Mouse (Mus musculus): ENCODE measurements around the gene Ppfibp1. TPM values are rescaled to one million over a fixed set of nuclear protein-coding genes. Genes with fewer than 3 reads are reported as not detected.

The Ppfibp1 gene
- total and polyA plus RNA-seq, 2 experiments from 2014 or later, result 39.5 to 43.0 TPM

GRCm38 (mm10) chr6:146966446-146967019, 78.2 kb downstream of the Ppfibp1 start:
- peak; percentile 17; the same call in 1 of the 2 replicates for ATAC-seq (ENCODE audit: insufficient read depth, low read depth)
- WGBS, result 57% methylated on average over 12 of the region's 12 CpGs

GRCm38 (mm10) chr6:146967836-146968235, 79.5 kb downstream of the Ppfibp1 start:
- WGBS, result 86% methylated on average over 6 of the region's 6 CpGs
- ATAC-seq (ENCODE audit: insufficient read depth, low read depth) (no peak), DNase-seq (ENCODE audit: low spot score) (no peak)
- Histone ChIP-seq H3K4me2 (ENCODE audit: low read depth, low read length) (no peak overlapping the region), H3K4me1 (ENCODE audit: control insufficient read depth, insufficient read depth) (no peaks in the 10 kb centered on the region), H3K9me3 (replicated peaks; ENCODE audit: control insufficient read depth, low read length) (no peaks in the 10 kb centered on the region), H3K27me3 (ENCODE audit: control insufficient read depth, insufficient read depth, low read length) (no peaks in the 10 kb centered on the region), H3K9ac (replicated peaks; ENCODE audit: low read depth, low read length) (no peak overlapping the region), H3K4me3 (ENCODE audit: low read depth, low read length) (no peak overlapping the region), H3K36me3 (replicated peaks; ENCODE audit: control insufficient read depth, insufficient read depth, low read length) (no peaks in the 10 kb centered on the region), H3K27ac (ENCODE audit: low read depth) (no peak overlapping the region)
- TF ChIP-seq CTCF (IDR thresholded peaks at IDR 0.05; ENCODE audit: low read depth), result no peak
- no peak for TF ChIP-seq EP300 (IDR thresholded peaks at IDR 0.05; ENCODE audit: low read depth)

More at GRCm38 (mm10) chr6:146966446-146967019, 78.2 kb downstream of the Ppfibp1 start:
- Histone ChIP-seq H3K9ac (replicated peaks; ENCODE audit: low read depth, low read length) (no peak overlapping the region), H3K4me3 (ENCODE audit: low read depth, low read length) (no peak overlapping the region), H3K36me3 (replicated peaks; ENCODE audit: control insufficient read depth, insufficient read depth, low read length) (no peaks in the 10 kb centered on the region), H3K27me3 (ENCODE audit: control insufficient read depth, insufficient read depth, low read length) (no peaks in the 10 kb centered on the region), H3K9me3 (replicated peaks; ENCODE audit: control insufficient read depth, low read length) (no peaks in the 10 kb centered on the region), H3K4me1 (ENCODE audit: control insufficient read depth, insufficient read depth) (0 out of 2 replicates have a peak, but pooled peaks cover 9% of the 10 kb centered on the region), H3K27ac (ENCODE audit: low read depth) (no peak overlapping the region), H3K4me2 (ENCODE audit: low read depth, low read length) (no peak overlapping the region)
- TF ChIP-seq EP300 (IDR thresholded peaks at IDR 0.05; ENCODE audit: low read depth) (no peak), CTCF (IDR thresholded peaks at IDR 0.05; ENCODE audit: low read depth) (no peak)
- no peak for DNase-seq (ENCODE audit: low spot score)

GRCm38 (mm10) chr6:146970811-146971210, 82.5 kb downstream of the Ppfibp1 start:
- Histone ChIP-seq H3K9ac (replicated peaks; ENCODE audit: low read depth, low read length) (no peak overlapping the region), H3K4me1 (ENCODE audit: control insufficient read depth, insufficient read depth) (0 out of 2 replicates have a peak, but pooled peaks cover under 1% of the 10 kb centered on the region), H3K27ac (ENCODE audit: low read depth) (no peak overlapping the region), H3K27me3 (ENCODE audit: control insufficient read depth, insufficient read depth, low read length) (no peaks in the 10 kb centered on the region), H3K36me3 (replicated peaks; ENCODE audit: control insufficient read depth, insufficient read depth, low read length) (no peaks in the 10 kb centered on the region), H3K4me3 (ENCODE audit: low read depth, low read length) (no peak overlapping the region), H3K9me3 (replicated peaks; ENCODE audit: control insufficient read depth, low read length) (no peaks in the 10 kb centered on the region), H3K4me2 (ENCODE audit: low read depth, low read length) (no peak overlapping the region)
- 75% methylated on average over 3 of the region's 3 CpGs for WGBS
- DNase-seq (ENCODE audit: low spot score), result no peak
- TF ChIP-seq EP300 (IDR thresholded peaks at IDR 0.05; ENCODE audit: low read depth) (no peak), CTCF (IDR thresholded peaks at IDR 0.05; ENCODE audit: low read depth) (no peak)
- ATAC-seq (ENCODE audit: insufficient read depth, low read depth), result no peak

GRCm38 (mm10) chr6:146971366-146971765, 83.1 kb downstream of the Ppfibp1 start:
- Histone ChIP-seq H3K9me3 (replicated peaks; ENCODE audit: control insufficient read depth, low read length) (no peaks in the 10 kb centered on the region), H3K27ac (ENCODE audit: low read depth) (no peak overlapping the region), H3K4me3 (ENCODE audit: low read depth, low read length) (no peak overlapping the region), H3K36me3 (replicated peaks; ENCODE audit: control insufficient read depth, insufficient read depth, low read length) (no peaks in the 10 kb centered on the region), H3K4me1 (ENCODE audit: control insufficient read depth, insufficient read depth) (peaks cover 3% of the 10 kb centered on the region; the same call in 1 of the 2 replicates), H3K4me2 (ENCODE audit: low read depth, low read length) (no peak overlapping the region), H3K27me3 (ENCODE audit: control insufficient read depth, insufficient read depth, low read length) (no peaks in the 10 kb centered on the region), H3K9ac (replicated peaks; ENCODE audit: low read depth, low read length) (no peak overlapping the region)
- TF ChIP-seq CTCF (IDR thresholded peaks at IDR 0.05; ENCODE audit: low read depth), result no peak
- TF ChIP-seq EP300 (IDR thresholded peaks at IDR 0.05; ENCODE audit: low read depth), result no peak
- no peak for ATAC-seq (ENCODE audit: insufficient read depth, low read depth)
- no peak for DNase-seq (ENCODE audit: low spot score)
- 46% methylated on average over 3 of the region's 3 CpGs for WGBS

- WGBS, result 71% methylated on average over 6 of the region's 6 CpGs
- Histone ChIP-seq H3K27me3 (ENCODE audit: control insufficient read depth, insufficient read depth, low read length) (no peaks in the 10 kb centered on the region), H3K4me2 (ENCODE audit: low read depth, low read length) (no peak overlapping the region), H3K4me3 (ENCODE audit: low read depth, low read length) (no peak overlapping the region), H3K9ac (replicated peaks; ENCODE audit: low read depth, low read length) (no peak overlapping the region), H3K36me3 (replicated peaks; ENCODE audit: control insufficient read depth, insufficient read depth, low read length) (0 out of 2 replicates have a peak, but pooled peaks cover 3% of the 10 kb centered on the region), H3K4me1 (ENCODE audit: control insufficient read depth, insufficient read depth) (peaks cover 3% of the 10 kb centered on the region; the same call in 1 of the 2 replicates), H3K27ac (ENCODE audit: low read depth) (no peak overlapping the region), H3K9me3 (replicated peaks; ENCODE audit: control insufficient read depth, low read length) (no peaks in the 10 kb centered on the region)
- DNase-seq (ENCODE audit: low spot score) (no peak), ATAC-seq (ENCODE audit: insufficient read depth, low read depth) (no peak)
- TF ChIP-seq CTCF (IDR thresholded peaks at IDR 0.05; ENCODE audit: low read depth) (no peak), EP300 (IDR thresholded peaks at IDR 0.05; ENCODE audit: low read depth) (no peak)
Observed at GRCm38 (mm10) chr6:146972009-146972408, 83.7 kb downstream of the Ppfibp1 start.

- no peak for DNase-seq (ENCODE audit: low spot score)
- Histone ChIP-seq H3K9ac (replicated peaks; ENCODE audit: low read depth, low read length) (no peak overlapping the region), H3K36me3 (replicated peaks; ENCODE audit: control insufficient read depth, insufficient read depth, low read length) (0 out of 2 replicates have a peak, but pooled peaks cover 9% of the 10 kb centered on the region), H3K4me3 (ENCODE audit: low read depth, low read length) (no peak overlapping the region), H3K4me2 (ENCODE audit: low read depth, low read length) (no peak overlapping the region), H3K9me3 (replicated peaks; ENCODE audit: control insufficient read depth, low read length) (no peaks in the 10 kb centered on the region), H3K4me1 (ENCODE audit: control insufficient read depth, insufficient read depth) (peaks cover 3% of the 10 kb centered on the region; the same call in 1 of the 2 replicates), H3K27me3 (ENCODE audit: control insufficient read depth, insufficient read depth, low read length) (no peaks in the 10 kb centered on the region), H3K27ac (ENCODE audit: low read depth) (no peak overlapping the region)
- 40% methylated on average over 1 of the region's 1 CpGs for WGBS
- TF ChIP-seq EP300 (IDR thresholded peaks at IDR 0.05; ENCODE audit: low read depth) (no peak), CTCF (IDR thresholded peaks at IDR 0.05; ENCODE audit: low read depth) (no peak)
- no peak for ATAC-seq (ENCODE audit: insufficient read depth, low read depth)
Observed at GRCm38 (mm10) chr6:146972740-146973139, 84.5 kb downstream of the Ppfibp1 start.

All from heart, postnatal 0 days (tissue).